Mouse (Mus musculus) megakaryocyte, embryonic 14.5 days (primary cell): ENCODE data around the gene Sema3f.

Source experiments
- FLI1 ChIP-seq: IDR thresholded peaks from 2 replicates; pipeline ENCODE4 v1.6.1; 2012; ENCODE audit warnings: low read length, inconsistent platforms, mixed read lengths
- GATA1 ChIP-seq: IDR thresholded peaks from 3 replicates; pipeline ENCODE4 v1.6.1; 2012; ENCODE audit warnings: mixed read lengths, low read length, inconsistent platforms, borderline replicate concordance

DNA sequence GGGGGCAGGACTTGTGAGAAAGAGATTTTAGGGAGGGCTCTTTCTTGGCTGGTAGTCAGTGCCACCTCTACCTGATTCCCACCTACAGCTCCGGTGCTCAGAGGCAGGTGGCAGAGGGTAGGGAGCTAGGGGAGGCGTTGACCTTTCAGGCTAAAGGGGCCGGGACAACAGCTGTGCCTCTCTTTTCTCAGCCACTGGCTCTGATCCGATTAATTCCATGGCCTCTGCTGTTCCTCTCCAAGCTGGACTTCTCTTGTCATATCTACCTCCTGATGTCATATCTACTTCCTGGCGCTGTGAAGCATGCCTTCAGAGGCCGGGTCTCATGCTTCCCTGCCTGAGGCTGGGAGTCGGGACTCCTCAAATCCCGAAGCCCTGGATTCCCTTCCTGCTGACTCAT lies 42.3 kb downstream of the Sema3f start:
- TF ChIP-seq GATA1 (no peak), FLI1 (no peak)
